Mouse (Mus musculus): Measurements from ENCODE around the gene Shroom3. TPM values are rescaled to one million over a fixed set of nuclear protein-coding genes. Genes with fewer than 3 reads are reported as not detected.
"Not testable (repeated sequence)": the region's sequence is repeated elsewhere in the genome, so short reads cannot be mapped to it uniquely, and the experiment has no call there.

The Shroom3 gene
- total RNA-seq, 2 experiments from 2014 or later, result 3.3 to 3.4 TPM

- intact Hi-C loops (cut with DNase I), result no loop called here
- no peak for DNase-seq (ENCODE audit: low spot score in 2 of 2)
These were observed 225.0 kb downstream of the Shroom3 start for GRCm38 (mm10) chr5:92908227-92908626.

GRCm38 (mm10) chr5:92910838-92911237 is 227.6 kb downstream of the Shroom3 start:
- intact Hi-C loops (cut with DNase I), result no loop called here
- no peak for DNase-seq (ENCODE audit: low spot score in 2 of 2)

GRCm38 (mm10) chr5:92915421-92915820 is 232.2 kb downstream of the Shroom3 start:
- intact Hi-C loops (cut with DNase I), result no loop called here
- no peak for DNase-seq (ENCODE audit: low spot score in 2 of 2)

GRCm38 (mm10) chr5:92917755-92918154 is 234.5 kb downstream of the Shroom3 start:
- DNase-seq (ENCODE audit: low spot score in 2 of 2), result no peak
- intact Hi-C loops (cut with DNase I), result no loop called here

- no peak for DNase-seq (ENCODE audit: low spot score in 2 of 2)
- intact Hi-C loops (cut with DNase I), result no loop called here
These were observed 234.9 kb downstream of the Shroom3 start for GRCm38 (mm10) chr5:92918170-92918569.

GRCm38 (mm10) chr5:92918866-92919265 is 235.6 kb downstream of the Shroom3 start:
- intact Hi-C loops (cut with DNase I), result no loop called here

GRCm38 (mm10) chr5:92919390-92919789 is 236.2 kb downstream of the Shroom3 start:
- DNase-seq (ENCODE audit: low spot score in 2 of 2), result no peak
- intact Hi-C loops (cut with DNase I), result no loop called here

More at GRCm38 (mm10) chr5:92918866-92919265, 235.6 kb downstream of the Shroom3 start:
- DNase-seq (ENCODE audit: low spot score in 2 of 2), result no peak

- intact Hi-C loops (cut with DNase I), result no loop called here
These were observed 237.7 kb downstream of the Shroom3 start for GRCm38 (mm10) chr5:92920984-92921383.

GRCm38 (mm10) chr5:92921728-92922127 is 238.5 kb downstream of the Shroom3 start:
- intact Hi-C loops (cut with DNase I), result no loop called here
- no peak for DNase-seq (ENCODE audit: low spot score in 2 of 2)

More at GRCm38 (mm10) chr5:92920984-92921383, 237.7 kb downstream of the Shroom3 start:
- DNase-seq (ENCODE audit: low spot score in 2 of 2), result no peak

- DNase-seq (ENCODE audit: low spot score in 2 of 2); intact Hi-C loops (cut with DNase I): not testable (repeated sequence)
These were observed 239.7 kb downstream of the Shroom3 start for GRCm38 (mm10) chr5:92922981-92923380.

GRCm38 (mm10) chr5:92924851-92925477 is 241.7 kb downstream of the Shroom3 start:
- intact Hi-C loops (cut with DNase I), result no loop called here
- DNase-seq (ENCODE audit: low spot score in 2 of 2), result no peak

- intact Hi-C loops (cut with DNase I), result no loop called here
- DNase-seq (ENCODE audit: low spot score in 2 of 2), result no peak
These were observed 244.4 kb downstream of the Shroom3 start for GRCm38 (mm10) chr5:92927667-92928066.

- DNase-seq (ENCODE audit: low spot score in 2 of 2), result no peak
- intact Hi-C loops (cut with DNase I), result no loop called here
These were observed 247.3 kb downstream of the Shroom3 start for GRCm38 (mm10) chr5:92930557-92930956.

GRCm38 (mm10) chr5:92931298-92931697 is 248.1 kb downstream of the Shroom3 start:
- intact Hi-C loops (cut with DNase I), result no loop called here
- DNase-seq (ENCODE audit: low spot score in 2 of 2), result no peak

GRCm38 (mm10) chr5:92933010-92933409 is 249.8 kb downstream of the Shroom3 start:
- DNase-seq (ENCODE audit: low spot score in 2 of 2), result no peak
- intact Hi-C loops (cut with DNase I), result no loop called here

- DNase-seq (ENCODE audit: low spot score in 2 of 2), result no peak
- intact Hi-C loops (cut with DNase I), result no loop called here
These were observed 250.5 kb downstream of the Shroom3 start for GRCm38 (mm10) chr5:92933599-92934217.

- intact Hi-C loops (cut with DNase I), result no loop called here
These were observed 251.2 kb downstream of the Shroom3 start for GRCm38 (mm10) chr5:92934269-92934939.

GRCm38 (mm10) chr5:92935883-92936282 is 252.6 kb downstream of the Shroom3 start:
- intact Hi-C loops (cut with DNase I), result no loop called here

More at GRCm38 (mm10) chr5:92934269-92934939, 251.2 kb downstream of the Shroom3 start:
- DNase-seq (ENCODE audit: low spot score in 2 of 2), result no peak

GRCm38 (mm10) chr5:92937701-92938100 is 254.5 kb downstream of the Shroom3 start:
- intact Hi-C loops (cut with DNase I), result no loop called here
- DNase-seq (ENCODE audit: low spot score in 2 of 2), result no peak

More at GRCm38 (mm10) chr5:92935883-92936282, 252.6 kb downstream of the Shroom3 start:
- no peak for DNase-seq (ENCODE audit: low spot score in 2 of 2)

GRCm38 (mm10) chr5:92939246-92939995 is 256.2 kb downstream of the Shroom3 start:
- DNase-seq (ENCODE audit: low spot score in 2 of 2), result no peak
- intact Hi-C loops (cut with DNase I), result no loop called here

All from left cerebral cortex, postnatal 36 days (tissue).